Mouse (Mus musculus) C2C12 (cell line): ENCODE results near the gene Bcl2.

Experiments
- CEBPB ChIP-seq: IDR thresholded peaks from one replicate; pipeline ENCODE4 v1.6.1; 2011; ENCODE audit warnings: low read depth, mild to moderate bottlenecking, control low read depth, moderate library complexity
- CTCF ChIP-seq: IDR thresholded peaks from one replicate; pipeline ENCODE4 v1.5.1; 2011; ENCODE audit not compliant: control insufficient read depth, insufficient read depth, insufficient read length
- FOSL1 ChIP-seq: IDR thresholded peaks from one replicate; pipeline ENCODE4 v1.8.0; 2011; ENCODE audit warnings: mild to moderate bottlenecking, low read length; ENCODE audit not compliant: poor library complexity, insufficient read depth, severe bottlenecking
- MAX ChIP-seq: IDR thresholded peaks from one replicate; pipeline ENCODE4 v1.6.1; 2011; ENCODE audit warnings: mild to moderate bottlenecking, control low read depth
- MYOD1 ChIP-seq: IDR thresholded peaks from one replicate; pipeline ENCODE4 v1.6.1; 2011; ENCODE audit warnings: low read depth; ENCODE audit not compliant: control insufficient read depth, insufficient read length
- MYOG ChIP-seq: IDR thresholded peaks from one replicate; pipeline ENCODE4 v1.6.1; 2011; ENCODE audit not compliant: control insufficient read depth, insufficient read length; ENCODE audit errors: extremely low read depth
- USF1 ChIP-seq: IDR thresholded peaks from one replicate; pipeline ENCODE4 v1.6.1; 2011; ENCODE audit warnings: low read depth, mild to moderate bottlenecking, control low read depth, moderate library complexity

GRCm38 (mm10) chr1:106612166-106613031 is 101.7 kb downstream of the Bcl2 start:
- TF ChIP-seq CTCF (no peak), MYOG (no peak), MAX (no peak), MYOD1 (no peak), USF1 (no peak), FOSL1 (no peak), CEBPB (no peak)
